Mouse (Mus musculus): ENCODE data around the gene Map2k5. TPM values are rescaled to one million over a fixed set of nuclear protein-coding genes. Genes with fewer than 3 reads are reported as not detected.

Map2k5 gene
- polyA plus RNA-seq, 1 experiment = 34.3 TPM

DNA sequence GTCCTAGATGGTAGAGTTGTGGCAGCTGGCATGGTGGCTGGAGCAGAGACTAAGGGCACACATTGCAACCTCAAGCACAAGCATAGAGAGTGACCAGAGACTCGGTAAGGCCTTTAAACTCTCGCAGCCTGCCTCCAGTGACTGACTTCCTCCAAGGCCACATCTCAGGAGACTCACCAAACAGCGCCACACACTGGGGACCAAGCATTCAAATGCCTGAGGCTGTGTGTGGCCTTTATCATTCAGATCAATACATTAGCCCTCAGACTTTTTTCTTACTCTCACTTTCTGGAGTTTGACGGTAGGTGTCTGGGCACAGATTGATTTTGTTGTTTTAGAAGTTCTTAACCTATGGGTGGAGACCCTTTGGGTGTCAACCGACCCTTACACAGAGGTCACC is 259.3 kb downstream of the Map2k5 start:
- no peak for TF ChIP-seq CTCF (conservative IDR thresholded peaks at IDR 0.05; ENCODE audit: insufficient read depth, insufficient read length, low read depth, low read length)
- no peak for TF ChIP-seq POLR2A (IDR thresholded peaks at IDR 0.05; ENCODE audit: low read depth, low read length)
- 80% methylated on average over 5 of the region's 5 CpGs for WGBS

More for the DNA sequence above, 259.3 kb downstream of the Map2k5 start:
- Histone ChIP-seq H3K36me3 (ENCODE audit: control insufficient read depth, insufficient read depth, low read length) (no peaks in the 10 kb centered on the region), H3K27ac (ENCODE audit: insufficient read depth, low read depth, low read length) (no peak overlapping the region), H3K4me1 (ENCODE audit: control insufficient read depth, insufficient read depth, low read length) (peaks cover 8% of the 10 kb centered on the region; the same call in 1 of the 2 replicates), H3K4me3 (ENCODE audit: insufficient read depth, low read depth, low read length) (no peak overlapping the region), H3K27me3 (replicated peaks; ENCODE audit: control insufficient read depth, insufficient read depth, low read length) (no peaks in the 10 kb centered on the region)
- no peak for DNase-seq

Other genes with a start within 250 kb of the Map2k5 start
- gene Skor1, start 228.9 kb downstream of the Map2k5 start, polyA plus RNA-seq (2012; rRNA removed) = 0.02 and 0.03 TPM in 2 replicates
- gene 2300009A05Rik, start 21.3 kb upstream of the Map2k5 start, polyA plus RNA-seq (2012; rRNA removed) = 81.2 and 111 TPM in 2 replicates
- gene Iqch, start 224.6 kb upstream of the Map2k5 start, polyA plus RNA-seq (2012; rRNA removed) = 0.04 and 0.06 TPM in 2 replicates
- gene Aagab, start 224.8 kb upstream of the Map2k5 start, polyA plus RNA-seq (2012; rRNA removed) = 15.7 and 18.3 TPM in 2 replicates